Mouse (Mus musculus): ENCODE results near the gene Lbp.

Lbp gene

DNA sequence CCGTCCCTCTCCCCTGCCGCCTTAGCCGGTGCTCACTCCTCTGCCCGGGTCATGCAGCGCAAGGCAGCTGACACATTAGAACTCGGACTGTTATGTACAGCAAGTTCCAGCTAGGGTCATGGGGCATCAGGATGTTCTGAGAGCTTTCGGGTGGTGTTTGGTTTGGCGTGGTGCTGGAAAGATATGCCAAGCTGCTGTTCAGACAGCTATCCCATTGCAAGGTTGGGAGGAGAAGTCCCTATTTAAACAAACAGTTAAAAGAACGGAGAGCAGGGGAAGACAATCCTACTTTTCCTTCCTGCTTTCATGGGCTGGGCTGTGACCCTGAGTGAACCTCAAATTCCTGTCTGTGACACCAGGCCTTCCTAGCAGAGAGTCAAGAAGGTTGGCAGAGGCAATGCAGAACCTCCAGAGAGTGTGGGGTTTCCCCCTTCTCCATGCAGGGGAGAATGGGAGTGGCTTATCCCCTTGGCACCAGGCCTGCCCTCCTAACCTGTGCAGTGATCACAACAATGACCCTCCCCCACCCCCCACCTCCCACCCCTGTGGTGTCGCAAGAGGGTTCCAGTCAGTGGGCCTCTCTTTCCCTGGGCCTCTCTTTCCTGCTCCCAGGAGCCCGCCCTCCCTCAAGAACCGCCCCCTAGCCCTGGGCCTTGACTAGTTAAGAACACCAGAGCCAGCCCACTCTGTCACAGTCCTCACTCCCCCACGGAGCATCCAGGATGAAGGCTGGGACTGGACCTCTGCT, at the start of gene Lbp:
Gene Lbp (plus strand): TSS at position 546 of the 748 bp plus-strand sequence.
- DNase-seq (ENCODE audit: low read depth, low spot score), result no peak
- no peaks in the 10 kb centered on the region for H3K27me3 ChIP-seq (ENCODE audit: control insufficient read depth, insufficient read depth, low read length, poor library complexity, severe bottlenecking)
- H3K36me3 ChIP-seq (ENCODE audit: control insufficient read depth, insufficient read depth, low read length, poor library complexity, severe bottlenecking), result no peaks in the 10 kb centered on the region

DNA sequence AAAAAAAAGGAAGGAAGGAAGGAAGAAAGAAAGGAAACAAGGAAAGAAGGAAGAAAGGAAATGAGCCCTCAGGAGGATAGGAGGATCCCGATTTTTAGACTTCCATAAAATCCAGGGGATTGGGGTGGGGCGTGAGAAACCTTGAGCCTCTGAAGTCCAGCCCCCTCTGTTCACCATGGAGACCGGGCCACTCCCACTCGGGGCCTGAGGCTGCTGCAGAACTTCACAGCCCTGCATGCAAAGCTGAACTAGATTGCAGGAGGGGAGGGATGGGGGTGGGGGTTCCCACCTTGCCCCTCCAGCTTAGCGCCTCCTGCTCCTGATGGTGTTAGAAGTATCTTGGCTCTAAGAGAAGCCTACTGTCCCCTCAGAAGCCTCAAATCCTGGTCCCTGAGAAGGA, 49.4 kb upstream of the Lbp start:
- Histone ChIP-seq H3K36me3 (ENCODE audit: control insufficient read depth, insufficient read depth, low read length, poor library complexity, severe bottlenecking) (no peaks in the 10 kb centered on the region), H3K27me3 (ENCODE audit: control insufficient read depth, insufficient read depth, low read length, poor library complexity, severe bottlenecking) (no peaks in the 10 kb centered on the region)
- DNase-seq (ENCODE audit: low read depth, low spot score), result no peak

DNA sequence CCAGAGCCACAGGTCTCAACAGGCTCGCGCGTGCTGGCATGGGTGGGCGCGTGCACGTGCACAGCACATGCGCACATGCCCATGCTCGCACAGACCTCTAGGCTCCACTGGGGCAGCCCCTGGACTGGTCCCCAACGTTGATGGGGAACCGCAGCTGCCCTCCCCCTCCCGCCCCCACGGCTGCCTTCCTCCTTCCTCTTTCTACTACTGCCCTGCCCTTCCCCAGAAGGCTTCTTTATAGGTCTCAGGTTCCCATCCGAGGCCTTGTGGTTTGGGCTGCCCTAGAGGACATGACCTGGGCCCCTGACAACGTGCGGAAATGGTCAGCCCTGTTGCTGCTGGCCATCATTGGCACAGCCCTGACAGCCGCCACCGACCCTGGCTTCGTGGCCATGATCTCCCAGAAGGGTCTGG, 48.3 kb upstream of the Lbp start, which contains the start of gene Bpi:
Gene Bpi (plus strand): TSS at position 90 of the 414 bp plus-strand sequence.
- no peaks in the 10 kb centered on the region for H3K36me3 ChIP-seq (ENCODE audit: control insufficient read depth, insufficient read depth, low read length, poor library complexity, severe bottlenecking)
- no peaks in the 10 kb centered on the region for H3K27me3 ChIP-seq (ENCODE audit: control insufficient read depth, insufficient read depth, low read length, poor library complexity, severe bottlenecking)
- peak; percentile 66 for DNase-seq (ENCODE audit: low read depth, low spot score)

DNA sequence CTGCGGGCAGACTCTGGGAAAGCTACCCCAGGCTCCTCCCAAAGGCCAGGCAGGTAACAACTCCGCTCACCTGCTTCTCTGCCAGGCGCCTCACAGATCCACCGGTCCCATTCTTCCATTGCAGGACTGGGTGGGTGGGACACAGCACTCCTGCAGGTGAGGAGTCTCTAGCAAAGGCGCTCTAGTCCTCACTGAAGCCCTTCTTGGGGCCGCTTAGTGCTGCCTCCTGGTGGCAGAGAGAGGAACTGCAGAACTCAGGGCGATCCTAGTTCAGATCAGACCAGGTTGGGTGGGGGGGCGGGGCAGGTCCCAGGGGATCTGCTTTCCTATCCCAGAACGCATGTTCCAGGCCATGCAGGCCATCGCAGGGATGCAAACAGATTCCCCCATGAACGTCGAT, 47.5 kb upstream of the Lbp start:
- peak; percentile 74 for DNase-seq (ENCODE audit: low read depth, low spot score)
- no peaks in the 10 kb centered on the region for H3K36me3 ChIP-seq (ENCODE audit: control insufficient read depth, insufficient read depth, low read length, poor library complexity, severe bottlenecking)
- H3K27me3 ChIP-seq (ENCODE audit: control insufficient read depth, insufficient read depth, low read length, poor library complexity, severe bottlenecking), result no peaks in the 10 kb centered on the region

DNA sequence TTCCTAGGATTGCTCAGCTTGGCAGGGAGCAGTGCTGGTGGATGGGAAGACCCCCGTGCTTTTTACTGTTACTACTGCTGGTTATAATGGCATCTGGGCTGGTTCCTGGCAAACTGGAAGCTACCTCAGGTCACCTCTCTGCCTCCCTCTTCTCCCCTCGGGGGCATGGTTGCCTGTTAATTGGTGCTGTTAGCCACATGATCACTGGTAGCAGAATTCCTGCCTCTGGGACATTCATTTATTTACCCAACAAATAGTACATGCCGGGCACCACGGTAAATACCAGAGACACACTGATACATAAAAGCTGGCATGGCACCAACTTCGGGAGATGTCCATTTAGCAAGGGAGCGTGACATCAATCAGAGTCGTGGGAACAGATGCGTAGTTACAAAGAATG, 46.8 kb upstream of the Lbp start:
- DNase-seq (ENCODE audit: low read depth, low spot score), result no peak
- no peaks in the 10 kb centered on the region for H3K27me3 ChIP-seq (ENCODE audit: control insufficient read depth, insufficient read depth, low read length, poor library complexity, severe bottlenecking)

DNA sequence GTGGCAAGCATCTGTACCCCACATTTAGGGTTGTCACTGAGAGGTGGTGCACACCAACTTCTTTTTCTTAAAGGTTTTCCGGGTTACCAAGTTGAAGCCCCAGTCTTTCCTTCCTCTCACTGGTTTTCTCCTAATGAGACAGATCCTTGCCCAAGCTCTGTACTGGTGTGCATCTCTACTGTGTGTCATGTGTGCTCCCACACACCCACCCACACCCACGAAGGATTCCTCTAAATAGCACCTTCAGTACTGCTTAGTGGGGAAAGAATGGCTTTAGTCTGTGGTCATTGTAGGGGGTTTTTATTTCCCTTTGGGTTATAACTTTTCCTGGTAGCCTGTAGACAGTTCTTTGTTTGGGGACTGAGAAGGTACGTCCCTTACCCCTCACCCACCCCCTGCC, 41.4 kb upstream of the Lbp start:
- Histone ChIP-seq H3K36me3 (ENCODE audit: control insufficient read depth, insufficient read depth, low read length, poor library complexity, severe bottlenecking) (no peaks in the 10 kb centered on the region), H3K27me3 (ENCODE audit: control insufficient read depth, insufficient read depth, low read length, poor library complexity, severe bottlenecking) (no peaks in the 10 kb centered on the region)
- DNase-seq (ENCODE audit: low read depth, low spot score), result no peak

More for the DNA sequence above, 46.8 kb upstream of the Lbp start:
- H3K36me3 ChIP-seq (ENCODE audit: control insufficient read depth, insufficient read depth, low read length, poor library complexity, severe bottlenecking), result no peaks in the 10 kb centered on the region

DNA sequence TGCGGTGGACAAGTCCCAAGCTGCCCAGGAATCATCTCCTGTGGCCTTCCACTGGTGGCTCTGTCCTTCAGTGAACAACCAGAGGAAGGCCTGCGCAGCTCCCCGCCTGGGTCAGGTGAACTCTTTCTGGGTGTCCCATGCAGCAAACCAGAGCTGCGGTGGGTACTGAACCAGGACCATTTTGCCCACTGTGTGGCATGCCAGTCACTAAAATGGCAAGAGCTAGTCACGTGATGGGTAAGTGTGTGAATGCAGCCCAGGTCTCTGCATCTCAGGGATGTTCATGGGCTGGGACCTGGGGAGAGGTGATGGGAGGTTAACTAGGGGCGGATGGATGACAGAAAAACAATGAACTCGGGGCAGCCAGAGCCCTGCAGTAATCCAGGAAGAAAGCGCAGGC, 36.3 kb upstream of the Lbp start:
- no peak for DNase-seq (ENCODE audit: low read depth, low spot score)
- H3K36me3 ChIP-seq (ENCODE audit: control insufficient read depth, insufficient read depth, low read length, poor library complexity, severe bottlenecking), result no peaks in the 10 kb centered on the region
- H3K27me3 ChIP-seq (ENCODE audit: control insufficient read depth, insufficient read depth, low read length, poor library complexity, severe bottlenecking), result no peaks in the 10 kb centered on the region

DNA sequence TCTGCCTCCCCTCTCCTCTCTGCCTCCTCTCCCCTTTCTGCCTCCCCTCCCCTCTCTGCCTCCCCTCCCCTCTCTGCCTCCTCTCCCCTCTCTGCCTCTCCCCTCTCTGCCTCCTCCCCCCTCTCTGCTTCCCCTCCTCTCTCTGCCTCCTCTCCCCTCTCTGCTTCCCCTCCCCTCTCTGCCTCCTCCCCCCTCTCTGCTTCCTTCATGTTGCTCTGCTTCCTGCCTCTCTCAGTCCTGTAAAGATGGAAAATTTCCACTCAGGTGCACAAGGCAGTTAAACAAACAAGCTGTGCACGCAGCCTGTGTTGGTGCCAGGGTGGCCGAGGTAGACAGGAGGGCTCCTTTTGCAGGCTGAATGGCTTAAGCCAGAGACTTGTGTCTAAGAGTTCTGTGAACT, 32.6 kb upstream of the Lbp start:
- Histone ChIP-seq H3K27me3 (ENCODE audit: control insufficient read depth, insufficient read depth, low read length, poor library complexity, severe bottlenecking) (no peaks in the 10 kb centered on the region), H3K36me3 (ENCODE audit: control insufficient read depth, insufficient read depth, low read length, poor library complexity, severe bottlenecking) (no peaks in the 10 kb centered on the region)
- no peak for DNase-seq (ENCODE audit: low read depth, low spot score)

DNA sequence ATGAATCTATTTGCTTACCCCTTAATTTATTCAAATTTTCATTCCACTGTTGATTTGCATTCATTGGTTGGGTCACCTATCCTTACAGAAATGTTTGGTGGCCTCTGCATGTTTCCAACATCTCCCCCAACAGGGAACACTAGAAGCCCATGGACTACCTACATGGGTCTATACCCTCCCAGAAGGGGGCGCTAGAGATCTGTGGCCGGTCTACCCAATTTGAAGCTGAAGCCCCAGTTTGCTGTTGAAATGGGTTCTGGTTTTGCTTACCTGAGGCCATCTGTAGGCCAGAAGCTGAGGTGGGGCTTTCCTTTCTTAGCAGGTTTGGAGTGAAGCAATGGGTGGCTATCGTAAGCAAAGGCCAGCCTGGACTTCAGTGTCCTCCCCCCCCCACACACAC, 30.9 kb upstream of the Lbp start:
- no peak for DNase-seq (ENCODE audit: low read depth, low spot score)
- H3K36me3 ChIP-seq (ENCODE audit: control insufficient read depth, insufficient read depth, low read length, poor library complexity, severe bottlenecking), result no peaks in the 10 kb centered on the region

DNA sequence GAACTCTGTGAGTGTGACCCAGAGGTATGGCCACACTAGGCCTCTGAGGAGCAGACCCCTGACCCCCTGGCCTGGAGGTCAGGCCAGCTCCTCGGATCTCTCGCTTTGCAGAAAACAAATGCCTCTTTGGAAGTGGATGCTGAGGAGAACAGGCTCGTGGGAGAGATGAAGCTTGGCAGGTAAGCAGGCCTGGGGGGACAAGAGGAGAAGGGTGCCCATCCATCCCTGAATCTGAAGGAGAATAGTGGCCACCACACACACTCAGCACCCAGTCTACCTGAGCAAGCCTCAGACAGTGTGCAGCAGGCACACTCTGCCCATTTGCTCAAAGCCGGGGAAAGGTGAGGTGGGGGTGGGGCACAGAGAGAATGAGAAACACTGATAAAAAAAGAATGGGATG, 30.5 kb upstream of the Lbp start:
- no peaks in the 10 kb centered on the region for H3K27me3 ChIP-seq (ENCODE audit: control insufficient read depth, insufficient read depth, low read length, poor library complexity, severe bottlenecking)
- DNase-seq (ENCODE audit: low read depth, low spot score), result no peak
- no peaks in the 10 kb centered on the region for H3K36me3 ChIP-seq (ENCODE audit: control insufficient read depth, insufficient read depth, low read length, poor library complexity, severe bottlenecking)

More for the DNA sequence above, 30.9 kb upstream of the Lbp start:
- no peaks in the 10 kb centered on the region for H3K27me3 ChIP-seq (ENCODE audit: control insufficient read depth, insufficient read depth, low read length, poor library complexity, severe bottlenecking)

DNA sequence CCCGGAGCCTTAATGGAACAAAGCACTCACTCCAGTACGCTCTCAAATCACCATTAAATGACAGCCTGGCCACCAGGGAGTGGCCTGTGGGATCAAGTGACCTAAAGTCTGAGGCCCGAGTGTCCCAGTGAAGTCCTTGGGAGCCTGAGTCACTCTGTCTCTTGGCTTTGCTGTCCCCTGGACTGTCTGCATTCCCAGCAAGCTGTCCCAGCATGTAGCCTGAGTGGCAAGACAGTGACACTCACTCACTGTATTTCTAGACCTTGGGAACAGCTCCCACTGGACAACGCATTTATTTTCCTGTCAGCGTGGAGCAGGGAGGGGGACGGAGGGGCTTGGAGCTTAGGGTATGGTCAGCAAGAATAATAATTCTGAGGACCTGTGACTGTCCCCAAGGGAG, 29.8 kb upstream of the Lbp start:
- Histone ChIP-seq H3K27me3 (ENCODE audit: control insufficient read depth, insufficient read depth, low read length, poor library complexity, severe bottlenecking) (no peaks in the 10 kb centered on the region), H3K36me3 (ENCODE audit: control insufficient read depth, insufficient read depth, low read length, poor library complexity, severe bottlenecking) (no peaks in the 10 kb centered on the region)
- no peak for DNase-seq (ENCODE audit: low read depth, low spot score)

DNA sequence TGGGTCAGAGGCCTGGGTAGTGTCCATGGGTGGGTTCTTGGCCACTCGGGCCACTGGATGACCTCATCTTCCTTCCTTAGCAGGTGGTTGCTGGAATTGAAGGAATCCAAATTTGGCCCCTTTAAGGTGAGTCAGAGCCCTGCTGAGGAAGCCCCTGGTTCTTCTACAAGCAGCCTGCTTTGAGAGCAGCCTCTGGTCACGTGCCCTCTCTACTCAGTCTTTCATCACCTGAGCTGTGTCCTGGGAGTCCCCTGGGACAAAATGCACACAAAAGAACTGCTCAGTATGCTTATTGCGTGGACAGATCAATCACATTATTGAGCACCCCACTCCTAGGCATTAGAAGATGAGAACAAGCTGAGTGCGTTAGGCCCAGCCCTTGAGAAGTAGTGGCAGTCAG, 29.4 kb upstream of the Lbp start:
- H3K27me3 ChIP-seq (ENCODE audit: control insufficient read depth, insufficient read depth, low read length, poor library complexity, severe bottlenecking), result no peaks in the 10 kb centered on the region
- no peaks in the 10 kb centered on the region for H3K36me3 ChIP-seq (ENCODE audit: control insufficient read depth, insufficient read depth, low read length, poor library complexity, severe bottlenecking)
- DNase-seq (ENCODE audit: low read depth, low spot score), result no peak

DNA sequence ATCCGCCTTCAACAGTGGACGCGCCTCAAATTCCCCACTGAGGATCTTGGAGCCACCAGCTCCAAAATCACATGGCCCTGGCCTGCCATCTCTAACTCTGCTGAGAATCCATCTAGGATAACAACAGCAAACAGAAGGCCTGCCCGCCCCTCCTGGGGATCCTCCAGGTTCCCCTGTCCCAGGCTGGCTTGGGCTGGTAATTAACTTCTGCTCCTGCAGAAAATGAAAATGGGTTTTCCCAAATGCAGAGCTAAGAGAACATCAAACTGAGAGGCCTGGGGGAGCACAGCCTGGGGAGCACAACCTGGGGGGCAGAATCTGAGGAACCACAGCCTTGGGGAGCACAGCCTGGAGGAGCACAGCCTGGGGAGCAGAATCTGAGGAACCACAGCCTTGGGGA, 26.6 kb upstream of the Lbp start:
- Histone ChIP-seq H3K27me3 (ENCODE audit: control insufficient read depth, insufficient read depth, low read length, poor library complexity, severe bottlenecking) (no peaks in the 10 kb centered on the region), H3K36me3 (ENCODE audit: control insufficient read depth, insufficient read depth, low read length, poor library complexity, severe bottlenecking) (no peaks in the 10 kb centered on the region)
- no peak for DNase-seq (ENCODE audit: low read depth, low spot score)

DNA sequence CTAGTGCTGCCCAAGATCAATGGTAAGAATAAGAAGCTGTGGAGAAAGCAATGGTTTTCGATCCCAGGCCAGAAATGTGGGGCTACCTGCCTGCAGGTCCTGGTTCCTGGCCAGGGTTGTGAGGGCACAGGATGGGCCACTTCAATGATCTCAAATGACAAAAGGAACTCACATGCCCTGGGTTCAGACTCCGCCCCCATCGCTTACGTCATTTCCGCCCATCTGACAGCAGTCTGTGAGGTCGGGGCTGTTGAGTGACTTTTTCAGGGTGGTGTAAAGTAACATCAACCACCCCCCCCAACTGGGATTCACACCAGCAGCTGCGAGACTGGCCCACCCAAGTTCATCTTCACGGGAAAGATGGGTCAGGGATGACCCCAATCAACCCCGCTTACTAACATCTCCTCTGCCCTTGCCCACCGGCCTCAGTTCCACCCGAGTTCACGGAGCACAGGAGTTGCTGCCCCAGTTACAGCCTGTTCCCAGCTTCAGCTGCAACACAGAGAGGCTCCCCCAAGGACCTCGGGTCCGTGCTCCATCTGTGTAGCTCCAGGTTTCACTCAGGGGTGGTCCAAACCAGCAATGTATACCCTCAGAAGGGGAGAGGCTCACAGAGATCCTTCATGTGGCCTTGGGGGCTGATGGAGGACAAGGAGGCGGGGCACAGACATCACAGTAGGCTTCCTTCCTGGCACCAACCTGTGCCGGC, 24.6 kb upstream of the Lbp start:
- Histone ChIP-seq H3K27me3 (ENCODE audit: control insufficient read depth, insufficient read depth, low read length, poor library complexity, severe bottlenecking) (no peaks in the 10 kb centered on the region), H3K36me3 (ENCODE audit: control insufficient read depth, insufficient read depth, low read length, poor library complexity, severe bottlenecking) (no peaks in the 10 kb centered on the region)
- DNase-seq (ENCODE audit: low read depth, low spot score), result no peak

DNA sequence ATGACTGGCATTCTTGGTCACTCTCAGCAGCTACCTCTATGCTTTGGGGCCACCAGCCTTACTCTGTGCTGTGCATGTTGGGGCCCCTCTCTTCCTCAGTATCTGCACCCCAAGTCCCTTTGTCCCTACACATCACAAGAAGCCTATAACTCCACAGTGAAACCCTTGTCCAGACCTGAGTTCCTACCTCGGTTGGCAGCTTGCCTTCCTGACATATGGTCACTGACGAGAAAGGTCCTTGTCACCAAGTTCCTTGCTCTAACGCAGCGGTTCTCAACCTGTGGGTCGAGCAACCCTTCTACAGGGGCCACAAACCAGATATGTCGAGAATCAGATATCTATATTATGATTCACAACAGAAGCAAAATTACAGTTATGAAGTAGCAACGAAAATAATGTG, 23.2 kb upstream of the Lbp start:
- Histone ChIP-seq H3K27me3 (ENCODE audit: control insufficient read depth, insufficient read depth, low read length, poor library complexity, severe bottlenecking) (no peaks in the 10 kb centered on the region), H3K36me3 (ENCODE audit: control insufficient read depth, insufficient read depth, low read length, poor library complexity, severe bottlenecking) (no peaks in the 10 kb centered on the region)
- no peak for DNase-seq (ENCODE audit: low read depth, low spot score)

Data from splenic B cell, adult 2 months (primary cell).